Mouse (Mus musculus): ENCODE data around the gene Rac1.

DNA sequence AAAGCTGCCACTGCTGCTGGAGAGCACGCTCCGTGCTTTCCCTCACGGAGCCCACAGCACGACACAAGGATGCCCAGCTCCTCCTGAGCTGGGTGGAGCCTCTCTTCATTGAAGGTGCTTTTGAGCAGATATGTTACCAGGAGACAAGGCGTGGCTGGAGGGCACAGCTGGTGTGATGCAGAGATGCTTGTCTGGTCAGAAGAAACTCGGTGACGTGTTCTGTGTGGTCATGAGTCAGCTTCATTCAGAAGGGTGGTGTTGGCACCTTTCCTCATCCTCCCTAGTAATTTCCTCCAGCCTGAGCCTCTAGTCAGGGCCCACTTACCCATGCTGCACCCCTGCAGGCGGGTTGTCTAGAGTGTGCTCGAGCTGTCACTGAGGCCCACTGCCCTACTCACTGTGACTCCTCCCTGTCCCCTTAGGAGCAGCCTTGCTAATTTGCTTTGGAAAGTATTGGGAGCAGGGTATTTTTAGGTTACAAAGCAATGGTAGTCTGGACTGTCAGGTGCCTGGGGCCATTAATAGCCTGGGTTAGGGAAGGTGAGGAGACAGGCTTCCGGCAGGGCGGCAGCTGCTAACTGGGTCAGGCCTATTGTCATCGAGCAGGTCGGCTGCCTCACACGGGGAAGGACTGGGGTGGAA, 33.8 kb upstream of the Rac1 start:
- TF ChIP-seq EP300 (IDR thresholded peaks at IDR 0.05) (no peak), CTCF (IDR thresholded peaks at IDR 0.05) (no peak)

Measured in lung, postnatal 0 days (tissue).